Mouse (Mus musculus) myocyte (in vitro differentiated cells): Measurements from ENCODE around the gene Nim1k.

Experiments
- CEBPB ChIP-seq: IDR thresholded peaks from 2 replicates; pipeline ENCODE4 v1.6.1; 2011; ENCODE audit warnings: mild to moderate bottlenecking, moderate library complexity; ENCODE audit not compliant: poor library complexity, insufficient read depth, severe bottlenecking
- E2F4 ChIP-seq: IDR thresholded peaks from one replicate; pipeline ENCODE4 v1.6.1; 2011; ENCODE audit warnings: mild to moderate bottlenecking, control low read depth, moderate library complexity; ENCODE audit not compliant: insufficient read depth
- MYOG ChIP-seq, 3 experiments: IDR thresholded peaks; one replicate each; pipeline ENCODE4 v1.6.1; 2011; ENCODE audit warnings: control low read depth in 2 of 3, low read depth in 2 of 3, mild to moderate bottlenecking in 2 of 3; ENCODE audit not compliant: insufficient read length in 2 of 3, control insufficient read depth in 1 of 3, insufficient read depth in 1 of 3
- POLR2A ChIP-seq: IDR thresholded peaks from one replicate; pipeline ENCODE4 v1.6.1; 2011; ENCODE audit warnings: low read depth, mild to moderate bottlenecking, control low read depth, moderate library complexity; ENCODE audit not compliant: insufficient read length
- SRF ChIP-seq: IDR thresholded peaks from one replicate; pipeline ENCODE4 v1.6.1; 2011; ENCODE audit warnings: low read depth; ENCODE audit not compliant: control insufficient read depth, insufficient read length
- TCF12 ChIP-seq: IDR thresholded peaks from one replicate; pipeline ENCODE4 v1.6.1; 2011; ENCODE audit warnings: mild to moderate bottlenecking, control low read depth; ENCODE audit not compliant: poor library complexity, insufficient read depth, severe bottlenecking
- TCF3 ChIP-seq: IDR thresholded peaks from one replicate; pipeline ENCODE4 v1.6.1; 2011; ENCODE audit warnings: low read depth, control low read depth; ENCODE audit not compliant: insufficient read length

GRCm38 (mm10) chr13:119797656-119798055 lies 42.0 kb upstream of the Nim1k start:
- TF ChIP-seq POLR2A (no peak), SRF (no peak), TCF12 (no peak), E2F4 (no peak), TCF3 (no peak), CEBPB (no peak), MYOG (IDR thresholded peaks at IDR 0.05; ENCODE audit: control insufficient read depth in 1 of 3, insufficient read depth in 1 of 3, insufficient read length in 2 of 3, low read depth in 2 of 3) (no peak)
